Mouse (Mus musculus) bone marrow macrophage, adult 2 months (primary cell): ENCODE measurements at regions not wholly inside any gene's neighbourhood (a gene's known extent, or its start where the extent isn't known, plus 50 kb on each side); places are given as distances from the start of the nearest gene placed in this dataset.

ENCODE experiments used
- CTCF ChIP-seq: IDR thresholded peaks from 2 replicates; pipeline ENCODE4 v1.5.1; 2012; ENCODE audit warnings: low read depth, mild to moderate bottlenecking, low read length, moderate library complexity
- POLR2A ChIP-seq: IDR thresholded peaks from 2 replicates; pipeline ENCODE4 v1.6.1; 2012; ENCODE audit warnings: mild to moderate bottlenecking, low read depth, low read length, borderline replicate concordance

GRCm38 (mm10) chr10:96280149-96280548 is 143.7 kb downstream of the Gm5426 start:
- TF ChIP-seq CTCF (no peak), POLR2A (no peak)
